Mouse (Mus musculus) liver, adult 2 months (tissue): ENCODE data around the gene Suco.

Experiments used
- CTCF ChIP-seq: fragments of 200-500 bp; IDR thresholded peaks from 2 replicates; pipeline ENCODE4 v1.5.1; 2011; ENCODE audit warnings: low read depth, low read length, control low read depth
- POLR2A ChIP-seq: fragments of 200-500 bp; IDR thresholded peaks from 2 replicates; pipeline ENCODE4 v1.6.1; 2011; ENCODE audit warnings: low read length, control low read depth; ENCODE audit not compliant: insufficient read depth; ENCODE audit errors: extremely low read depth

- TF ChIP-seq POLR2A = no peak
- TF ChIP-seq CTCF = no peak
Observed at GRCm38 (mm10) chr1:161918682-161919372, 42.3 kb upstream of the Suco start.
